Mouse (Mus musculus): ENCODE data around the gene Pdlim5.
"Not testable (repeated sequence)": the region's sequence is repeated elsewhere in the genome, so short reads cannot be mapped to it uniquely, and the experiment has no call there.

Gene Pdlim5

GRCm38 (mm10) chr3:142252086-142252485 lies 143.4 kb downstream of the Pdlim5 start:
- DNase-seq, result no peak

DNA sequence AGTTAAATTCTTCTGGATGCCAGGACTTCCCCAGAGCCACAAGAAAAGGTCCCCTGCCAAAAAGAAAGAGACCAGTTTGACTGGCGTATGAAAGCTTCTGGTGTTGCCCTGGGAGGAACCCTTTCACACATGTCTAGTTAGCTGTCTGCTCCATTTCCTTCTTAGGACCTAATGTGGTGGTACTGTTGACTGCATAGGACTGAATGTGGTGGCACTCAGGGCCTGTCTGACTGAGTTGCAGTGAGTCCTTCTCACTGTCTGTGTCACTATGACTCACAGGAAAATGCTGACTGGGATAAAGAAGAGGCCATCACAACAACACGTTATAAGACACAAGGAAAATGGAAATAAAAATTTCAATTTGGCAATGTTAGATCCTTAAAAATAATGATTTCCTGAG lies 146.0 kb downstream of the Pdlim5 start:
- DNase-seq, result no peak

GRCm38 (mm10) chr3:142243263-142243662 lies 152.2 kb downstream of the Pdlim5 start:
- DNase-seq, result no peak

DNA sequence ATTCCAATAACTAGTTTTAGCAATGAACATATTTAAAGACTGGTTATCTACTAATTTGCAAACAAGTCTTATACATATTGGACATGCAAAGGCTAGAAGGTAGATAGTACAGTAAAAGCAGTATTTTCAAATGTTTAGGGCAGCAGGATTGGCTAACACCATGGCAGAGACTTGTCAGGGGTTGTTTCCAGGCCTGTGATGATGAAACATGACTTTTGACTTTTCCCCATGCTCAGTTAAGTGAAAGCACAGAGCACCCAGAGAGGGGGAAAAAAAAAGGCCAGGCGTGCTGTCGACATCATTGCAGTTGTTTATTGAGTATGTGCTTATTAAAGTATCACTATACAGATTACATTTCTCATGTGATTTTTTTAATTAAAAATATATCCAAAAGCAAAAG lies 156.2 kb downstream of the Pdlim5 start:
- DNase-seq, result no peak

DNA sequence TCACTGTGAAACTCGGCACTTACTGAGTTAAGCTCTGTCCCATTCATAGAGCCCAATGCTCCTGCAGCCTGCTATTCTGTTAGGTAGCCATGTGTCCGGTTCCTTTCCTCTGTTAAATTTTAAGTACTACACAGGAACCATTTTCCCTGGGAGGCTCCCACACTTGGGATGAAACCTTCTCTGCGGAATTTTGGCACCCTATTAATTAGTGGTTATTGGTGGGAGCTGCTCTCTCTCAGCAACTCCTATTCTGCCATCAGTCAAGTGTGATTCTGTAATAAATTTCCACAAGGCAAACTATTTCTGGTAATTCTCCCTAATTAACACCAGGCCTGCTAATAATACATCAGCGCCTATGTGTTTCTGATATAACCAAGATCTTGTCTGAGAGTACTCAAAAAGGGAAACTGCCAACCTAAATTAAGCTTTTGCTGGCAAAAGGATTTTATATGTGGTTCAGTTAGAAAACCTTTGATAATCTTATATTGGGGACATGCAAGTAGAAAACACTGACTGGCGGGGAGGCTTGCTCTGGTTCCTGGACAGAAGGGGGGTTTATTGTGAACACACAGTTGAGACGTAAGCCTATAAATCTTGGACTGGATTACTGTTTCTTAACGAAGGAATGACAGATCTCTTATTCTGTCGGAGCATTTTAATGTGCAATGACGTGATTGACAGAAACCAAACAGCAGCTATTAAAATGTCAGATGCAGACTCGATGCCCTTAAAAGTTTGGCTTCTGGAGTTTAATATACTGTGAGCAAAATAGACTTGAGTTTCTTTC lies 157.0 kb downstream of the Pdlim5 start:
- DNase-seq, result no peak

DNA sequence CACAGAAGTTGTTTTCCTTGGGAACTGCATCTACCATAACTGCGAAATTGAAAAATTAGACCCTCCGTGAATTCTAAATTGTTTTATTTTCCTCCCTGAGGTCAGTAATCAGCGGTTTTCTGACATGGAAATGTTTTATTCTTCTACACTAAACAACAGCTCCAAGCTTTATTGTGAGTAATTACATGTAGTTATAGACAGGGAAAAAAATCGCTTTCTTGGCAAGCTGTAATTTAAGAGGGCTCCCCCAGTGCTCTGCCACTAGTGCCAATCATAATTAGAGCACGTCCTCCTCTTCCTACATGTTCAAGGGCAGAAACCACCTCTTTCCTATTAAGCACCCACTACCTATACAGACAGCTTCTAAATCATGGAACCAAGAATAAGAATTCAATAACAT lies 157.9 kb downstream of the Pdlim5 start:
- DNase-seq, result no peak

GRCm38 (mm10) chr3:142233606-142234465 lies 161.7 kb downstream of the Pdlim5 start:
- no peak for DNase-seq

DNA sequence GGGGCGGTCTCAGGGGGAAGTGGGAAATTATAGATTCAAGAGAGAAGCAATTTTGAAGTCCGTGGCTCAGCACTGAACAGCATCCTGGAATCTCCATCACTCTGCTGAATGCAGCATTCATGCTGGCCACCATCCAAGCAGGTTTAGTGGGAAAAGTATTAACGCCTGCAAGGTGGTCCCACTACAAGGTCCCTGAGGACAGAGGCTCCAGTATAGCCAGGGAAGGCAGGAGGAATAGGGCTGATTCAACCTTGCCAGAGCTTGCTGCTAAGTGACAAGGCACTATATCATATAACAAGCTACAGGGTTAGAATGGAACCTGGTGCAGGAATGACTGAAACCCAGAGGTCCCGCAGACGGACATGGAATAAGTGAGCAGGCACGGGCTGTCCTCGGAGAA lies 166.8 kb downstream of the Pdlim5 start:
- no peak for DNase-seq

- DNase-seq, result no peak
These were observed 172.9 kb downstream of the Pdlim5 start for GRCm38 (mm10) chr3:142222471-142223103.

- DNase-seq, result no peak
These were observed 175.6 kb downstream of the Pdlim5 start for GRCm38 (mm10) chr3:142219910-142220309.

DNA sequence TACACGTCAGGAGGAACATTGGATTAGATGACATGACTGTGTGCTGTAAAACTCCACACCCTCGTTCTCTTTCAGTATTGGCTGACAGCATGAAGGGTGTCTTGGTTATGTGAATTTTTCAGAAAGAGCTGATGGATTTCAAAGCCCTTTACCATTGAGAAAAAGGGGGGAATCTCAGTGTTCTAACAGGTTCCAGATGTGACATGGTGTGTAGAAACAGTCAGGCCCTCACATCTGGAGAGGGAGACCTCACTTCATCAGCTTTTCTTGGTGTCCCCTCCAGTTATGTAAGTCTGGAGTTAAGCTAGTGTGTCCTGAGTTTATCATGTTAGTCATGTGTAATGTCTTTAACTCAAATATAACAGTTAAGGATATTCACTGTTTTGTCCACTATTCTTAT lies 182.7 kb downstream of the Pdlim5 start:
- DNase-seq, result no peak

DNA sequence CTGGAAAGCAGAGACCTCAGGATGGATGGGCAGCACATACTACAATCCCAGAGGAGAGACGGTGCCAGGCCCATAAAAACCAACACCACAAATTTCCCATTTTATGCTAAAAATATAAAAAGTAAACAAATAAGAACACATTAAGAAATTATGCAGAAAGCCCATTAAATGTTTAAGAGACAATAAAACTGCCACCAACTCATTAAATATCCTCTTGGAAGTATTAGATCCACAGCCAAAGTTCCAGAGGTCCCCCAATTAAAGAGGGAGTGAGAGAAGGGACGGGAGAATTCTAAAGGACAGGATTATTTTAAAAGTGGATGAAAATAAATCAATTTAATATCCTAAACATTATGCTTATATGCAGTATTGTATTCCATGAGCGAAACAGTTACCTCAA lies 183.3 kb downstream of the Pdlim5 start:
- no peak for DNase-seq

DNA sequence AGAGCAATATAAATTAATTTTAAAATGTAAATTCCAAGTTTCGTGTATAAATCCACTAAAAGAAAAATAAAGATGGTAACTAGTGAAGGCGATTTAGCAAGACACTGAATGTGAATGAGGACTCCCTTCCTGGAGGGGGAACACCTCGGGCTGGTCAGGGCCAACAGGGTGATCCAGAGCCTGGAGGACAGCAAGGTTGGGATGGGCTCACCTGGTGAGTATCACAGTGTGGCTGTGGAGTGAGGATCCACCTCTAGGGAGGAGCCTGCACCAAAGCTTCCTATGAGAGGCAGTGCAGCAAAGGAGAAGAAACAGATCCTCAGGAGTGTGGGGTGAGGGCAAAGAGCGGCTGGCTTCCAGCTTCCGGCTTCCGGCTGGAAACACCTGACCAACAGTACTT lies 185.5 kb downstream of the Pdlim5 start:
- no peak for DNase-seq

- DNase-seq, result no peak
These were observed 186.4 kb downstream of the Pdlim5 start for GRCm38 (mm10) chr3:142209057-142209456.

GRCm38 (mm10) chr3:142207488-142207887 lies 188.0 kb downstream of the Pdlim5 start:
- no peak for DNase-seq

DNA sequence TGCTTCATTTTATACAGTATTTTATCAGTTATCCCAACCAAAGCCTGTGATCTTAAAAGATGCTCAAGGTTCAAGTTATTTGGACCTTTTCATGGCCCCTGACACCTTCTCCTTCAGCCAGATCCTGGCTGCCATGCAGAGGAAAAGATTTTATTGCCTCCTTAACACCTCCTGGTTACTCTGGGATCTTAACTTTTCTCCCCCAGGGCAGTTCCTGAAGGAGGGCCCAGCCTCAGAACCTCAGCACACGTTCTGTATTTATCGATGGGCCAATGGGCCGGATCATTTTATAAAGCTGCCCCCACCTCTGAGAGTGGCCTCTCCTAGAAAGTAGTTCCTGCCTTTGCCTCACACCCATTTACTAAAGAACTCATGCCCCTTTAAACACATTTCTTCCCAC lies 189.2 kb downstream of the Pdlim5 start:
- no peak for DNase-seq

GRCm38 (mm10) chr3:142196142-142196541 lies 199.4 kb downstream of the Pdlim5 start:
- no peak for DNase-seq

DNA sequence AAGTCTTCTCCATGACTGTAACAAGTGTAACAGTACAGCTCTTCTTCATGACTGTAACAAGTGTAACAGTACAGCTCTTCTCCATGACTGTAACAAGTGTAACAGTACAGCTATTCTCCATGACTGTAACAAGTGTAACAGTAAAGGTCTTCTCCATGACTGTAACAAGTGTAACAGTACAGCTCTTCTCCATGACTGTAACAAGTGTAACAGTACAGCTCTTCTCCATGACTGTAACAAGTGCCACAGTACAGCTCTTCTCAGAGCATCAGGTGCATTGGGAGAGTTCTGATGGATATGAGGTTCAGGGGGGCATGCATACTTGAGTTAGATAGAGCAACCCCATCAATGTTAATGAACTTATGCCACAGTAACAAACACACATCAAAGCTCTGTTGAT lies 203.9 kb downstream of the Pdlim5 start:
- not testable (repeated sequence) for DNase-seq

Measured in kidney, adult 8-10 months (tissue).